In genomic region chr1:74236590-74237317, GRCm38 (mm10) we compare ENCODE assay signal across 8 mouse cellular contexts. TPM values are rescaled to one million over a fixed set of nuclear protein-coding genes. Genes with fewer than 3 reads are reported as not detected.
DNase-seq lines count a peak whose midpoint lies in the region; ATAC-seq and TF ChIP-seq lines count a peak whose summit lies in the region.

No protein-coding gene starts in this region.

- peak overlapping the region; percentile 72 for H3K4me3 ChIP-seq in cerebellum, adult 2 months (replicated peaks; ENCODE audit: insufficient read depth, low read depth, low read length)
- peak overlapping the region; percentile 93 for H3K4me3 ChIP-seq in forebrain, embryonic 14.5 days (ENCODE audit: low read depth, low read length)
- H3K4me3 ChIP-seq in hindbrain, embryonic 13.5 days = peak overlapping the region; percentile 99
- peak overlapping the region; percentile 94 for H3K4me3 ChIP-seq in limb, embryonic 15.5 days
- peak overlapping the region; percentile 95 for H3K4me3 ChIP-seq in midbrain, embryonic 13.5 days (replicated peaks)

- ATAC-seq in forebrain, embryonic 14.5 days = peak; percentile 84
- peak; percentile 85 for ATAC-seq in hindbrain, embryonic 13.5 days (ENCODE audit: low FRiP score)
- peak; percentile 73; the same call in 1 of the 2 replicates for ATAC-seq in limb, embryonic 15.5 days (ENCODE audit: insufficient number of reproducible peaks, low FRiP score, low TSS enrichment, low read depth)
- ATAC-seq in midbrain, embryonic 13.5 days = peak; percentile 59

- H3K4me1 ChIP-seq in cerebellum, adult 2 months (ENCODE audit: control insufficient read depth, insufficient read depth, low read length) = peaks cover 5% of the 10 kb centered on the region
- peaks cover 22% of the 10 kb centered on the region for H3K4me1 ChIP-seq in forebrain, embryonic 14.5 days (ENCODE audit: control insufficient read depth, insufficient read depth, low read length)
- H3K4me1 ChIP-seq in hindbrain, embryonic 13.5 days (replicated peaks) = peaks cover 42% of the 10 kb centered on the region
- H3K4me1 ChIP-seq in limb, embryonic 15.5 days = peaks cover 30% of the 10 kb centered on the region
- H3K4me1 ChIP-seq in midbrain, embryonic 13.5 days (replicated peaks) = peaks cover 36% of the 10 kb centered on the region

- no peaks in the 10 kb centered on the region for H3K9me3 ChIP-seq in forebrain, embryonic 14.5 days (replicated peaks; ENCODE audit: control insufficient read depth, low read length)
- H3K9me3 ChIP-seq in hindbrain, embryonic 13.5 days = no peaks in the 10 kb centered on the region
- H3K9me3 ChIP-seq in limb, embryonic 15.5 days = no peaks in the 10 kb centered on the region
- H3K9me3 ChIP-seq in midbrain, embryonic 13.5 days = no peaks in the 10 kb centered on the region

- H3K4me2 ChIP-seq in forebrain, embryonic 14.5 days (ENCODE audit: low read length) = peak overlapping the region; percentile 82
- peak overlapping the region; percentile 90 for H3K4me2 ChIP-seq in hindbrain, embryonic 13.5 days
- peak overlapping the region; percentile 67 for H3K4me2 ChIP-seq in limb, embryonic 15.5 days
- peak overlapping the region; percentile 76 for H3K4me2 ChIP-seq in midbrain, embryonic 13.5 days (replicated peaks)

- H3K27me3 ChIP-seq in cerebellum, adult 2 months (ENCODE audit: control insufficient read depth, insufficient read depth, low read length) = no peaks in the 10 kb centered on the region
- H3K27me3 ChIP-seq in forebrain, embryonic 14.5 days (replicated peaks; ENCODE audit: control insufficient read depth, insufficient read depth, low read length) = no peaks in the 10 kb centered on the region
- H3K27me3 ChIP-seq in hindbrain, embryonic 13.5 days = no peaks in the 10 kb centered on the region
- no peaks in the 10 kb centered on the region for H3K27me3 ChIP-seq in limb, embryonic 15.5 days
- H3K27me3 ChIP-seq in midbrain, embryonic 13.5 days = no peaks in the 10 kb centered on the region
- no peaks in the 10 kb centered on the region for H3K27me3 ChIP-seq in splenic B cell, adult 2 months (ENCODE audit: control insufficient read depth, insufficient read depth, low read length, poor library complexity, severe bottlenecking)

- TF ChIP-seq POLR2A in cerebellum, adult 2 months (IDR thresholded peaks at IDR 0.05; ENCODE audit: borderline replicate concordance, insufficient read depth, low read length) = no peak

- under 1% methylated on average over 54 of the region's 57 CpGs for WGBS in cerebellum, adult 2 months
- under 1% methylated on average over 46 of the region's 57 CpGs for WGBS in forebrain, embryonic 14.5 days
- WGBS in hindbrain, embryonic 13.5 days = 0% methylated on average over 45 of the region's 57 CpGs
- WGBS in limb, embryonic 15.5 days = under 1% methylated on average over 46 of the region's 57 CpGs
- under 1% methylated on average over 38 of the region's 57 CpGs for WGBS in midbrain, embryonic 13.5 days

- H3K36me3 ChIP-seq in forebrain, embryonic 14.5 days (ENCODE audit: control insufficient read depth, insufficient read depth, low read length) = no peaks in the 10 kb centered on the region
- no peaks in the 10 kb centered on the region for H3K36me3 ChIP-seq in hindbrain, embryonic 13.5 days
- H3K36me3 ChIP-seq in limb, embryonic 15.5 days = no peaks in the 10 kb centered on the region
- H3K36me3 ChIP-seq in midbrain, embryonic 13.5 days = no peaks in the 10 kb centered on the region
- H3K36me3 ChIP-seq in splenic B cell, adult 2 months (ENCODE audit: control insufficient read depth, insufficient read depth, low read length, poor library complexity, severe bottlenecking) = peaks cover 2% of the 10 kb centered on the region; the same call in 1 of the 2 replicates

- no peak for TF ChIP-seq CTCF in cerebellum, adult 2 months (IDR thresholded peaks at IDR 0.05; ENCODE audit: borderline replicate concordance, insufficient read depth, low read depth, low read length)

- DNase-seq in cerebellum, adult 2 months = no peak
- no peak for DNase-seq in cerebellum, adult 8-10 months
- DNase-seq in adipocyte (ENCODE audit: low spot score) = peak; percentile 33
- DNase-seq in forebrain, embryonic 14.5 days (ENCODE audit: low spot score) = peak; percentile 14
- DNase-seq in splenic B cell, adult 2 months (ENCODE audit: low read depth, low spot score) = peak; percentile 64

- H3K9ac ChIP-seq in forebrain, embryonic 14.5 days (ENCODE audit: low read length) = peak overlapping the region; percentile 93
- H3K9ac ChIP-seq in hindbrain, embryonic 13.5 days = peak overlapping the region; percentile 99
- peak overlapping the region; percentile 93 for H3K9ac ChIP-seq in limb, embryonic 15.5 days
- H3K9ac ChIP-seq in midbrain, embryonic 13.5 days (replicated peaks) = peak overlapping the region; percentile 96

- peak overlapping the region; percentile 8; the same call in 1 of the 2 replicates for H3K27ac ChIP-seq in cerebellum, adult 2 months (ENCODE audit: insufficient read depth, low read length)
- peak overlapping the region; percentile 85 for H3K27ac ChIP-seq in forebrain, embryonic 14.5 days (ENCODE audit: low read depth, low read length)
- H3K27ac ChIP-seq in hindbrain, embryonic 13.5 days = peak overlapping the region; percentile 94
- peak overlapping the region; percentile 93 for H3K27ac ChIP-seq in limb, embryonic 15.5 days
- H3K27ac ChIP-seq in midbrain, embryonic 13.5 days = peak overlapping the region; percentile 88

RNA-seq across cellular contexts. Expression of gene Arpc2, which starts 0.9 kb away (rescaled TPM):
- 146 and 151 TPM in 2 replicates for polyA plus RNA-seq in cerebellum, adult 2 months (2012; rRNA removed)
- 341 and 351 TPM in 2 replicates for polyA plus RNA-seq in forebrain, embryonic 14.5 days (2014; fragmentation: Nextera tagmentation; extraction: Ambion mirVana)
- polyA plus RNA-seq in hindbrain, embryonic 13.5 days (2015; fragmentation: Nextera tagmentation; extraction: Ambion mirVana) = 390 and 405 TPM in 2 replicates
- polyA plus RNA-seq in limb, embryonic 15.5 days (2015; fragmentation: Nextera tagmentation; extraction: Ambion mirVana) = 441 and 463 TPM in 2 replicates
- 384 and 393 TPM in 2 replicates for polyA plus RNA-seq in midbrain, embryonic 13.5 days (2015; fragmentation: Nextera tagmentation; extraction: Ambion mirVana)

RNA-seq across cellular contexts. Expression of gene Gpbar1, which starts 41.6 kb away (rescaled TPM):
- polyA plus RNA-seq in cerebellum, adult 2 months (2012; rRNA removed) = not detected in 2 replicates
- polyA plus RNA-seq in forebrain, embryonic 14.5 days (2014; fragmentation: Nextera tagmentation; extraction: Ambion mirVana) = 0.17 TPM in 1 of 2 replicates, not detected in the other
- 0.42 TPM in 1 of 2 replicates, not detected in the other for polyA plus RNA-seq in hindbrain, embryonic 13.5 days (2015; fragmentation: Nextera tagmentation; extraction: Ambion mirVana)
- polyA plus RNA-seq in limb, embryonic 15.5 days (2015; fragmentation: Nextera tagmentation; extraction: Ambion mirVana) = 0.18 TPM in 1 of 2 replicates, not detected in the other
- polyA plus RNA-seq in midbrain, embryonic 13.5 days (2015; fragmentation: Nextera tagmentation; extraction: Ambion mirVana) = 0.24 and 0.31 TPM in 2 replicates

RNA-seq across cellular contexts. Expression of gene Cxcr1, which starts 42.3 kb away (rescaled TPM):
- not detected in 2 replicates for polyA plus RNA-seq in cerebellum, adult 2 months (2012; rRNA removed)
- not detected in 2 replicates for polyA plus RNA-seq in forebrain, embryonic 14.5 days (2014; fragmentation: Nextera tagmentation; extraction: Ambion mirVana)
- polyA plus RNA-seq in hindbrain, embryonic 13.5 days (2015; fragmentation: Nextera tagmentation; extraction: Ambion mirVana) = not detected in 2 replicates
- not detected in 2 replicates for polyA plus RNA-seq in limb, embryonic 15.5 days (2015; fragmentation: Nextera tagmentation; extraction: Ambion mirVana)
- polyA plus RNA-seq in midbrain, embryonic 13.5 days (2015; fragmentation: Nextera tagmentation; extraction: Ambion mirVana) = not detected in 2 replicates

RNA-seq across cellular contexts. Expression of gene Aamp, which starts 47.8 kb away (rescaled TPM):
- polyA plus RNA-seq in cerebellum, adult 2 months (2012; rRNA removed) = 186 and 198 TPM in 2 replicates
- polyA plus RNA-seq in forebrain, embryonic 14.5 days (2014; fragmentation: Nextera tagmentation; extraction: Ambion mirVana) = 226 and 231 TPM in 2 replicates
- polyA plus RNA-seq in hindbrain, embryonic 13.5 days (2015; fragmentation: Nextera tagmentation; extraction: Ambion mirVana) = 199 and 206 TPM in 2 replicates
- 232 and 249 TPM in 2 replicates for polyA plus RNA-seq in limb, embryonic 15.5 days (2015; fragmentation: Nextera tagmentation; extraction: Ambion mirVana)
- polyA plus RNA-seq in midbrain, embryonic 13.5 days (2015; fragmentation: Nextera tagmentation; extraction: Ambion mirVana) = 198 and 203 TPM in 2 replicates

RNA-seq across cellular contexts. Expression of gene Pnkd, which starts 48.0 kb away (rescaled TPM):
- polyA plus RNA-seq in cerebellum, adult 2 months (2012; rRNA removed) = 185 and 201 TPM in 2 replicates
- 108 and 114 TPM in 2 replicates for polyA plus RNA-seq in forebrain, embryonic 14.5 days (2014; fragmentation: Nextera tagmentation; extraction: Ambion mirVana)
- 98.2 and 102 TPM in 2 replicates for polyA plus RNA-seq in hindbrain, embryonic 13.5 days (2015; fragmentation: Nextera tagmentation; extraction: Ambion mirVana)
- polyA plus RNA-seq in limb, embryonic 15.5 days (2015; fragmentation: Nextera tagmentation; extraction: Ambion mirVana) = 104 and 114 TPM in 2 replicates
- 81.5 and 92.2 TPM in 2 replicates for polyA plus RNA-seq in midbrain, embryonic 13.5 days (2015; fragmentation: Nextera tagmentation; extraction: Ambion mirVana)

Comparison
In these comparisons a context has a peak if more than half of its experiments do, and no peak if none do; other contexts are left out.
1. DNase-seq: peak in adipocyte (single experiment), forebrain, embryonic 14.5 days (single experiment) and splenic B cell, adult 2 months (single experiment); none in cerebellum, adult 2 months (0 of 2) and cerebellum, adult 8-10 months (single experiment).
2. H3K27ac ChIP-seq: peak in every context shown above with its lines; median percentile 94 in hindbrain, embryonic 13.5 days; 93 in limb, embryonic 15.5 days; 88 in midbrain, embryonic 13.5 days; 85 in forebrain, embryonic 14.5 days; 8 in cerebellum, adult 2 months.
3. Peak in every context shown above with its lines, with median percentiles within 50 percentile points of each other: H3K4me3 ChIP-seq, ATAC-seq, H3K4me2 ChIP-seq and H3K9ac ChIP-seq.